Mouse (Mus musculus) neural tube, embryonic 11.5 days (tissue): ENCODE results near the gene Dscam. TPM values are rescaled to one million over a fixed set of nuclear protein-coding genes. Genes with fewer than 3 reads are reported as not detected.

Experiments used
- ATAC-seq: fragments of 200-750 bp; cut with Nextera tagmentation; 2 replicates; pipeline ENCODE4 v1.8.0; 2017; ENCODE audit warnings: moderate number of reproducible peaks, mild to moderate bottlenecking, moderate TSS enrichment, moderate library complexity; ENCODE audit not compliant: insufficient read depth, low FRiP score, low TSS enrichment
- DNase-seq: peaks from one replicate; pipeline ENCODE4 v3.0.0-alpha.2; 2015; ENCODE audit warnings: low spot score
- H3K27ac ChIP-seq: fragments of 300-500 bp; sonication (generic); 2 replicates; pipeline ENCODE4 v1.5.1; 2014; ENCODE audit warnings: low read depth, mild to moderate bottlenecking, low read length
- H3K27me3 ChIP-seq: fragments of 300-500 bp; sonication (generic); 2 replicates; pipeline ENCODE4 v1.6.1; 2014; ENCODE audit warnings: mild to moderate bottlenecking, low read length, mixed read lengths; ENCODE audit not compliant: control insufficient read depth, insufficient read depth
- H3K36me3 ChIP-seq: fragments of 300-500 bp; sonication (generic); 2 replicates; pipeline ENCODE4 v1.6.1; 2014; ENCODE audit warnings: mild to moderate bottlenecking, low read length, moderate library complexity, mixed read lengths; ENCODE audit not compliant: control insufficient read depth, insufficient read depth
- H3K4me1 ChIP-seq: fragments of 300-500 bp; sonication (generic); 2 replicates; pipeline ENCODE4 v1.6.1; 2014; ENCODE audit warnings: low read length, mixed read lengths; ENCODE audit not compliant: control insufficient read depth, insufficient read depth
- H3K4me2 ChIP-seq: fragments of 300-500 bp; sonication (generic); 2 replicates; pipeline ENCODE4 v1.6.1; 2014; ENCODE audit warnings: low read depth, mild to moderate bottlenecking, moderate library complexity
- H3K4me3 ChIP-seq: fragments of 300-500 bp; sonication (generic); 2 replicates; pipeline ENCODE4 v1.5.1; 2014; ENCODE audit warnings: low read depth, low read length
- H3K9ac ChIP-seq: fragments of 300-500 bp; sonication (generic); 2 replicates; pipeline ENCODE4 v1.6.1; 2014; ENCODE audit warnings: mild to moderate bottlenecking, low read length
- H3K9me3 ChIP-seq: fragments of 300-500 bp; sonication (generic); 2 replicates; pipeline ENCODE4 v1.6.1; 2016; ENCODE audit warnings: low read length; ENCODE audit not compliant: control insufficient read depth
- WGBS: fragments of 180-500 bp; shearing (Covaris S2); extraction: QIAGEN DNeasy Blood & Tissue Kit; methylation state at CpG from one replicate; pipeline ENCODE4 v1.1.7; 2014; 5-methylcytosine and 5-hydroxymethylcytosine counted together
- polyA plus RNA-seq: library from polyadenylated mRNA; unstranded; fragments of >200 nt; fragmentation: Nextera tagmentation; extraction: Ambion mirVana; gene quantifications from 2 replicates; pipeline ENCODE4 v1.2.1, GENCODE M21; 2014

Gene Dscam
- polyA plus RNA-seq, 1 experiment from 2014 or later: 1.4 TPM

GRCm38 (mm10) chr16:96651444-96651843, 519.1 kb downstream of the Dscam start:
- H3K36me3 ChIP-seq: no peaks in the 10 kb centered on the region
- H3K4me2 ChIP-seq: no peak overlapping the region
- no peak overlapping the region for H3K4me3 ChIP-seq
- no peak overlapping the region for H3K9ac ChIP-seq
- no peaks in the 10 kb centered on the region for H3K9me3 ChIP-seq
- 84% methylated on average over 3 of the region's 3 CpGs for WGBS
- H3K27me3 ChIP-seq: no peaks in the 10 kb centered on the region
- DNase-seq: no peak
- no peak overlapping the region for H3K27ac ChIP-seq
- ATAC-seq: no peak
- H3K4me1 ChIP-seq: no peaks in the 10 kb centered on the region

GRCm38 (mm10) chr16:96640101-96640500, 530.5 kb downstream of the Dscam start:
- Histone ChIP-seq H3K27ac (no peak overlapping the region), H3K36me3 (no peaks in the 10 kb centered on the region), H3K4me2 (no peak overlapping the region), H3K9ac (no peak overlapping the region), H3K9me3 (no peaks in the 10 kb centered on the region), H3K27me3 (no peaks in the 10 kb centered on the region), H3K4me1 (no peaks in the 10 kb centered on the region), H3K4me3 (no peak overlapping the region)
- ATAC-seq: no peak
- DNase-seq: no peak
- 84% methylated on average over 3 of the region's 3 CpGs for WGBS

DNA sequence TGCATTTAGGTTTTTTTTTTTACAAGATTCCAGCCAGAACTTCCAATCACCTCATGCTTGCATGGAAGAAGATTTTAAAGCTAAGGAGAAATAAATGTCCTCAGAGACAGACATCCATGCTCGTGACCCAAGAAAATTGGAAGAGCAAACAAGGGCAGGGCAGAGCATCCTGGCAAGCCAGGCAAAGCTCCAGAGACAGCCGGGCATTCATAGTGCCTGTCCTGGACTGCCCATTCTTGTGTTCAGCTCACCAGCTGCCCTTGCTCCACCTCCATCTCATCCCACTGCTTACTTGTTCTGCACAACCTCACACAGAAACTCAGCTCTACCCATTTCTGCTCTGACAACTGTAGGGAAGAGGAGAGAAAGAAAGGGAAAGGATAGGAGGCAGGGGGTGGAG, 534.6 kb downstream of the Dscam start:
- H3K9me3 ChIP-seq: no peaks in the 10 kb centered on the region
- H3K9ac ChIP-seq: no peak overlapping the region
- H3K27ac ChIP-seq: no peak overlapping the region
- no peaks in the 10 kb centered on the region for H3K36me3 ChIP-seq
- no peaks in the 10 kb centered on the region for H3K4me1 ChIP-seq
- no peak overlapping the region for H3K4me3 ChIP-seq
- 79% methylated on average over 2 of the region's 2 CpGs for WGBS
- no peak for ATAC-seq
- H3K4me2 ChIP-seq: no peak overlapping the region
- no peak for DNase-seq
- H3K27me3 ChIP-seq: no peaks in the 10 kb centered on the region

- H3K27me3 ChIP-seq: no peaks in the 10 kb centered on the region
- ATAC-seq (no peak), DNase-seq (no peak)
- H3K27ac ChIP-seq: no peak overlapping the region
- H3K36me3 ChIP-seq: no peaks in the 10 kb centered on the region
- H3K4me3 ChIP-seq: no peak overlapping the region
- no peaks in the 10 kb centered on the region; the same call in 1 of the 2 replicates for H3K4me1 ChIP-seq
- H3K9ac ChIP-seq: no peak overlapping the region
- H3K9me3 ChIP-seq: no peaks in the 10 kb centered on the region
- no peak overlapping the region for H3K4me2 ChIP-seq
These were observed 535.8 kb downstream of the Dscam start for GRCm38 (mm10) chr16:96634791-96635143.

DNA sequence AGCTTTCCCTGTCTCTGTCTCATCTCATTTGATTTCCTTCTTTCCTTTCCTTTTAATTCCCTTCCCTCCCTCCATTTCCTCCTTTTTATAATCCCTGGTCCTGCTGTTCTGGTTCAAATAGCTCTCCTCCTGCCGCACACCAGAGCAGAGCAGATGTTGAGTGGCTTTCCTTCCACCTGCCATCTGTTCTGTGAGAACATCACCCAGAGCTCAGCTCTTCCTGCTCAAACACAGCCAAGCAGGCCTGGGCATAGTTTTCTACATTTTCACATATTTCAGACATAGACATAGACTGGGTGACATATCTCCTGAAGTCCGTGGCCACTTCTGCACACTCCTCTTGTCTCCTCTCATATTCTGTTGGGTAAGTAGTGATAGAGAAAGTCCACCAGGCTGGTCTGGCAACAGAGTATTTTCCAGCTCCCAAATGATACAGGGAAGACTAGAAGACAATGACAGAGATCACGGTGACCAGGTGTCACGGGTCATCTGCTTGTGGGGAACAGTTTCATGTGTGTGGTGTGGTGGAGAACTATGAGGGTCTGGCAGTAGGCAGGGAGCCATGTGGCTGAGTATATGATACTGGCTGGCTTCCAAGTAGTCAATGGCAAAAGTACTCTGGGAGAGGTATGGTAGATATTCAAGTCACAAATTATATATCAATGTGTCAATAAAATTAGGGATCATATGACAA, 536.3 kb downstream of the Dscam start:
- H3K4me3 ChIP-seq: no peak overlapping the region
- ATAC-seq (no peak), DNase-seq (no peak)
- H3K9me3 ChIP-seq: no peaks in the 10 kb centered on the region
- 84% methylated on average over 4 of the region's 4 CpGs for WGBS
- H3K4me2 ChIP-seq: no peak overlapping the region
- no peaks in the 10 kb centered on the region for H3K36me3 ChIP-seq
- H3K27me3 ChIP-seq: no peaks in the 10 kb centered on the region
- H3K27ac ChIP-seq: no peak overlapping the region
- H3K9ac ChIP-seq: no peak overlapping the region
- H3K4me1 ChIP-seq: no peaks in the 10 kb centered on the region; the same call in 1 of the 2 replicates

- no peak for DNase-seq
- H3K36me3 ChIP-seq: no peaks in the 10 kb centered on the region
- H3K9me3 ChIP-seq: no peaks in the 10 kb centered on the region
- no peak overlapping the region for H3K4me2 ChIP-seq
- no peak overlapping the region for H3K9ac ChIP-seq
- H3K4me1 ChIP-seq: no peaks in the 10 kb centered on the region; the same call in 1 of the 2 replicates
- no peak overlapping the region for H3K27ac ChIP-seq
- no peaks in the 10 kb centered on the region for H3K27me3 ChIP-seq
- WGBS: 78% methylated on average over 7 of the region's 7 CpGs
- H3K4me3 ChIP-seq: no peak overlapping the region
- no peak for ATAC-seq
These were observed 540.3 kb downstream of the Dscam start for GRCm38 (mm10) chr16:96630241-96630640.

DNA sequence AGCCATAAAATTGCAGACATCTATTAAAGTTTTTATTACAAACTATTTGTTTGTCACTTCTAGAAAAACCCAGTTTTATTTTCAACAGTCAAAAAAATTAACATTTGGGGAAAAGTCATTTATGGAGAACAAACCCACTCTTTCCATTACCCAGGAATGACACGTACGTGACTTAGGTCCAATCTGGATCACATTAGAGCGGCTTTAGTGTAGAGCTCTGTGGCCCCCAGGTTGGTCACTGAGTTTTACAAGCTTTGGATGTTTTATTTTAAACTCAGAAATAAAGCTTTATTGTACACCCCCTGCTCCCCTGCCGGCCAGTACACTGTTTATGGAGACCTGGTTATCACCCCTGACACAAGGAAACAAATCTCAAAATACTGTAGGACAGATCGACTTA, 540.9 kb downstream of the Dscam start:
- Histone ChIP-seq H3K36me3 (no peaks in the 10 kb centered on the region), H3K4me3 (no peak overlapping the region), H3K4me1 (no peaks in the 10 kb centered on the region; the same call in 1 of the 2 replicates), H3K27ac (no peak overlapping the region), H3K4me2 (no peak overlapping the region), H3K27me3 (no peaks in the 10 kb centered on the region), H3K9me3 (no peaks in the 10 kb centered on the region), H3K9ac (no peak overlapping the region)
- DNase-seq (no peak), ATAC-seq (no peak)
- WGBS: 82% methylated on average over 5 of the region's 5 CpGs

DNA sequence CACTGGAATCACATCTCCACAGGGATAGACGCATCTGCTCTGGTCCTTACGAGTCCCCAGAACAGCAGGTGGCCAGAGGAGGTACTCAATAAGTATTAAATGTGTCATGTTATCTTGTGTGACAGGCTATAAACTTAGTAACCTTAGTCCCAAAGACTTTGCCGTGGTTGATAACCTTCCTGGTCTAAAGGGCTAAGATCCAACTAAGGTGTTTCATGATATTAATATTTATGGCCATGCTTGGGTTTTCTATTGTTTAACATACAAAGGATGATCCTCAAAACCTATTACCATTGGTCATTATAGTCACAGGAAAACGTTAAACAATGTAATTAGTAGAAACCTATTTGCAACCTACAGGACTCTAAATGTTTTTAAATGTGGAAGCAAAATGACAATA, 545.1 kb downstream of the Dscam start:
- DNase-seq (no peak), ATAC-seq (no peak)
- H3K4me3 ChIP-seq: no peak overlapping the region
- H3K4me2 ChIP-seq: no peak overlapping the region
- H3K4me1 ChIP-seq: no peaks in the 10 kb centered on the region
- H3K9ac ChIP-seq: no peak overlapping the region
- WGBS: 73% methylated on average over 4 of the region's 4 CpGs
- H3K27me3 ChIP-seq: no peaks in the 10 kb centered on the region
- H3K9me3 ChIP-seq: no peaks in the 10 kb centered on the region
- H3K27ac ChIP-seq: no peak overlapping the region
- no peaks in the 10 kb centered on the region for H3K36me3 ChIP-seq

DNA sequence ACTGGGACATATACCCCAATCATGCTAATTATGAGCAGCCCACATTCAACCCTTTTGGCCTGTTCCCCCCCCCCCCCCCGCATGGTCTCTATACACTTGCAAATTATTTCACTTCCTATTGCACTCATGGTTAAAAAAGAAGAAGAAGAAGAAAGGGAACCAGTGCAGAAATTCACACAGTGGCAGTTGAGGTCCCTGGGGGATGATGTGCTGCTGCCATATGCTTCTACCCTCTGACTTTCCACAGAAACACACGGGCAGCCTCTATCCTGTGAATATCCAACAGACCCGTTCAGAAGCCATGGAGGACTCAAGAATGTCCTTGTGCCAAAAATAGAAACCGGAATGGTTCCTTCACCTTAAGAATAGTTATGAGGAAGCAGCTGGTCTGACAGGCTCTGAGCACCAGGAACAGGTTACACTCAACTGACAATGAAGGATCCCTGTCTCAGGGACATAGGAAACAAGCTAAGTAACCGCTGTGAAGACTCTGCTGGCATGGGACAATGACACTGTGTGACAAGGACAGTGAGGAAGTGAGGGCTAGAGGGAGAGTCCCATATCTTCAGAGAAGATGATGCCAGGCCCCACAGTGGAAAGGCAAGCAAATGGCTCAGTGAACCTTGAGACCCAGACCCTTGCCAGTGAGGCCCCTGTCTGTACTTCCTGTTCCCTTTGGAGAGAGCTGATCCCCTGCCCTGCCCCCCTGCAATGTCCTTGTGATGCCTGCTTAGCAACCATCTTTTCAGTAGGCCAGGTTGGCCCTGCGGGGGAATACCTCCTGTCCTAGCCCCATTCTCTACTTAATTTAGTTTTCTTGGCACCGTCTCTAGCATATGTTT, 545.8 kb downstream of the Dscam start:
- DNase-seq (no peak), ATAC-seq (no peak)
- no peaks in the 10 kb centered on the region for H3K36me3 ChIP-seq
- H3K27ac ChIP-seq: no peak overlapping the region
- no peaks in the 10 kb centered on the region for H3K4me1 ChIP-seq
- H3K4me3 ChIP-seq: no peak overlapping the region
- no peaks in the 10 kb centered on the region for H3K9me3 ChIP-seq
- no peak overlapping the region for H3K4me2 ChIP-seq
- H3K27me3 ChIP-seq: no peaks in the 10 kb centered on the region
- 70% methylated on average over 7 of the region's 7 CpGs for WGBS
- H3K9ac ChIP-seq: no peak overlapping the region
